Mouse (Mus musculus) hindbrain, embryonic 15.5 days (tissue): Measurements from ENCODE around the gene Wnt2b. TPM values are rescaled to one million over a fixed set of nuclear protein-coding genes. Genes with fewer than 3 reads are reported as not detected.

ENCODE experiments used
- ATAC-seq: fragments of 200-750 bp; cut with Nextera tagmentation; 2 replicates; pipeline ENCODE4 v1.8.0; 2017; ENCODE audit warnings: low read depth, moderate number of reproducible peaks, moderate TSS enrichment; ENCODE audit not compliant: low FRiP score
- H3K27ac ChIP-seq: fragments of 300-500 bp; sonication (generic); replicated peaks from 2 replicates; pipeline ENCODE4 v1.5.1; 2015; ENCODE audit warnings: mild to moderate bottlenecking, inconsistent platforms
- H3K27me3 ChIP-seq: fragments of 300-500 bp; sonication (generic); 2 replicates; pipeline ENCODE4 v1.6.1; 2015; ENCODE audit warnings: control low read depth, inconsistent platforms
- H3K36me3 ChIP-seq: fragments of 300-500 bp; sonication (generic); 2 replicates; pipeline ENCODE4 v1.6.1; 2015; ENCODE audit warnings: control low read depth, inconsistent platforms
- H3K4me1 ChIP-seq: fragments of 300-500 bp; sonication (generic); replicated peaks from 2 replicates; pipeline ENCODE4 v1.6.1; 2015; ENCODE audit warnings: control low read depth, inconsistent platforms
- H3K4me2 ChIP-seq: fragments of 300-500 bp; sonication (generic); 2 replicates; pipeline ENCODE4 v1.6.1; 2015; ENCODE audit warnings: moderate library complexity, mild to moderate bottlenecking, inconsistent platforms
- H3K4me3 ChIP-seq: fragments of 300-500 bp; sonication (generic); 2 replicates; pipeline ENCODE4 v1.5.1; 2015; ENCODE audit warnings: mild to moderate bottlenecking, inconsistent platforms
- H3K9ac ChIP-seq: fragments of 300-500 bp; sonication (generic); 2 replicates; pipeline ENCODE4 v1.6.1; 2015; ENCODE audit warnings: inconsistent platforms
- H3K9me3 ChIP-seq: fragments of 300-500 bp; sonication (generic); 2 replicates; pipeline ENCODE4 v1.6.1; 2016; ENCODE audit warnings: control low read depth, inconsistent platforms
- WGBS: fragments of 180-500 bp; shearing (Covaris S2); methylation state at CpG from one replicate; pipeline ENCODE4 v1.1.7; 2015; 5-methylcytosine and 5-hydroxymethylcytosine counted together
- polyA plus RNA-seq: library from polyadenylated mRNA; unstranded; fragments of >200 nt; fragmentation: Nextera tagmentation; extraction: Ambion mirVana; gene quantifications from 2 replicates; pipeline ENCODE4 v1.2.1, GENCODE M21; 2015

The Wnt2b gene
- polyA plus RNA-seq, result 1.1 and 1.2 TPM in 2 replicates

DNA sequence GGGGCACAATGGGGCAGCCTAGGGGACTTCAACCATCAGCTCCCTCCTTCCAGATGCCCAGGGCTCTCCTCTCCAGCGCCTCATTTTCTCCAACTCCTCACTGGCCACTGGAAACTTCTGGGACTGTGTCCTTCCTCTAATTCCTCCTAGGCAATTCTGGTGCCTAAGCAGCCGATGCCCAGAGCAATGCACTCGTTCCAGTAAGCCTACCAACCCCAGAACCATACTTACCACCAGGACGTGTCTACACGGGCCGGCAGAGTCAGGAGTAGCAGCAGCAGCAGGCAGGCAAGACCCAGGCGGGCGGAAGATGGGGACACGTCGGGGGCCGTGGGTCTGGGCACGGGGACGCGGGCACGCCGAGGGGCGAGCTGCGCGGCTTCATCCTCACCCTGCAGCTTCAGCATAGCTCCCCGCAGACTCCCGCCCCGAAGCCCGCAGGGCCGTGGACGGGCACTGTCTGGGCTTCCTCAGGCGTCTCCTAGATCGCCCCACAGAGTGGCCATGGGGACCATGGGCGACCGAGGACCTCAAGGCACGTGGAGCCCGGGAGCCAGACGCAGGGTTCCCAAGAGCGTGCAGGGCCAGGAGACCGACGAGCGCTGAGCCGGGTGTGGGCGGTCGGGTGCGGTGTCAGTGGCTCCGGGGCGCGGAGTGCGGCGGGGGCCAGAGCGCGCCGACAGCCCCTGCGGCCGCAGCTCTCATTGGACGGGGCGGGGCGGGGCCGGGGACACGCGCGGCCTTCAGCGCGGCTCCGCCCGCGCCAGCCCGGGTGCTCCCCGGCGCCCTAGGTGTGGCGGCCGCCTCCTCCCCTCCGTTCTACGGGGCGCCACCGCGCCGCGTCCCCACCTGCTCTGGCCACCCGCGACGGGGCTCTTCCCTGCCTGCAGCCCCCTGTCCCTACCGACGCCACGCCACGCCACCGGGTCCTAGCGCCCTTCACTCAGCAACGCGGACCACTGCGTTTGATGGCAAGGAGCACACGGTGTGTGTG lies at the start of gene Wnt2b:
Wnt2b (minus strand) TSS at position 856 of the 994 bp plus-strand sequence.
- peak within 1 kb of the TSS; percentile 4 for H3K9ac ChIP-seq
- peak within 1 kb of the TSS; percentile 46 for H3K4me3 ChIP-seq
- no peaks in the 10 kb centered on the region for H3K36me3 ChIP-seq
- peak; percentile 61 for ATAC-seq
- peaks cover 20% of the 10 kb centered on the region for H3K4me1 ChIP-seq
- peak within 1 kb of the TSS; percentile 66 for H3K4me2 ChIP-seq
- H3K27ac ChIP-seq, result no peak within 1 kb of the TSS
- 2% methylated on average over 63 of the region's 87 CpGs for WGBS
- no peaks in the 10 kb centered on the region for H3K9me3 ChIP-seq
- peaks cover 57% of the 10 kb centered on the region for H3K27me3 ChIP-seq

DNA sequence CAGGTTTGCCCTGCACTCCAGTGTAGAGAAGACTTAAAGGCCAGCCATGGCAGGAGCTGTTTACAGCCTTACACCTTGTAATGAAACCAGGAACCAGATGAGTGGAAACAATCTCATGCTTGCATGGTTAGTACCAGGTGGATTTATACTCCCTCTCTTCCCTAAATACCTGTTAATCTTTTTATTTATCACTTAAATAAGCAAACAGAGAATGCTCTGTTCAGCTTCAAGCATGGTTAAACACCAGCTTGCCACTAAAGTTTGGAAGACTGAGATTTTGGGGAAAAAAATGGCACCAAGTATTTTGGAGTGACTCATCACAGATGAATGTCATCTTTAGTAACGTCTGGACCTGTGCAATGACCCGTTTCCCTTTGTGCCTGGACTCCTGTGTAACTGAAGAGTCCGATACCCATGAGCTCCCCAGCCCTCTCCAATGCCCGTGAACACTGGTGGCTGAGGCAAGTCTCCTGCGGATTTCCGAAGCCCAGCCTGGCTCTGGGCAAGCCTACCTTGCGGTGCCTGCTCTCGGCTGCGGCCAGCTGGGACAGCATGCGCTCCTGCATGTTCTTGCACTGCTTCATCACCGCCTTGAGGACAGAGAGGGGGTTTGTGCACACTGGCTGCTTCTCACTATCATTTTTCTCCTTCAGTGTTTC lies 49.1 kb upstream of the Wnt2b start:
- no peaks in the 10 kb centered on the region for H3K27me3 ChIP-seq
- ATAC-seq, result no peak
- H3K4me3 ChIP-seq, result no peak overlapping the region
- no peaks in the 10 kb centered on the region for H3K9me3 ChIP-seq
- no peak overlapping the region for H3K9ac ChIP-seq
- H3K4me1 ChIP-seq, result no peaks in the 10 kb centered on the region
- H3K36me3 ChIP-seq, result peaks cover 52% of the 10 kb centered on the region
- no peak overlapping the region for H3K4me2 ChIP-seq
- WGBS, result 92% methylated on average over 11 of the region's 11 CpGs
- no peak overlapping the region for H3K27ac ChIP-seq

DNA sequence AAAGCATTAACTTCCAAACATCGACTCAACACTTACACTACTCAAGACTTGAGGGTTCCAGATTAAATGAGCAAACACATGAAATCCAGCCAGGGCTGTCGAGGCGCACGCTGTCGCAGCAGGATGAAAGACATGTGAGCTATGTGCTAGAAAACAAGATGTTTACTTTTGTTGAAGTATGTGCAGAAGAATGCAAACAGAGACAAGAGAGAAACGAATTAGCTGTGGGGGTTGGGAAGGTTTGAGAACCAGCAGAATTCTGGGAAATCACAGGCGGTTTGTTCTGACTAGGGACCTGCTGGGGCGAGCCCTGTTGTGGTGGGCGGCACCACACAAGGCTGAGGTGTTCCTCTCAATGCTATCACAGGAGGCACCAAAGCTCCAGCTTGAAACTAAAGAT lies 46.3 kb upstream of the Wnt2b start:
- no peak for ATAC-seq
- Histone ChIP-seq H3K36me3 (peaks cover 73% of the 10 kb centered on the region), H3K27ac (no peak overlapping the region)

DNA sequence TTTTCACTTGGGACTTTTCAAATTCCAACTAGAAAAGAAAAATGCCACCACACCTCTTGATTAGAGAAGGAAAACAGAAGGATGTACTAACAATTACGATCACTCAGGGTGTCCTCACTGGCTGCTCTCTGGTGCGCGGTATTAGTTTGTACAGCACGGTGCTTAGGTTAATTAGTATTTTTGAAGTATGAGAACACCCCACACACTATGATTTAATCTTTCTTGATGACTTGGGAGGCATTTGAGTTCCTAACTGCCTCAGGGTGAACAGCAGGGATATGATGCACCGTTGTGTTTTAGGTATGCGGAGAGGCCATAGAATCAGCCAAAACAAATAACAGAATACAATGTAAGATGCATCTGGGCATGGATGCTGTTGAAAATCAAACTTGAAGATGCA lies 44.4 kb upstream of the Wnt2b start:
- ATAC-seq, result no peak

More for the DNA sequence above, 46.3 kb upstream of the Wnt2b start:
- Histone ChIP-seq H3K27me3 (no peaks in the 10 kb centered on the region), H3K4me3 (no peak overlapping the region), H3K4me1 (no peaks in the 10 kb centered on the region), H3K9ac (no peak overlapping the region), H3K4me2 (no peak overlapping the region), H3K9me3 (no peaks in the 10 kb centered on the region)
- 92% methylated on average over 9 of the region's 9 CpGs for WGBS

GRCm38 (mm10) chr3:105005561-105006065 lies 43.9 kb upstream of the Wnt2b start:
- H3K27me3 ChIP-seq, result no peaks in the 10 kb centered on the region
- H3K9ac ChIP-seq, result no peak overlapping the region
- ATAC-seq, result no peak
- 93% methylated on average over 20 of the region's 20 CpGs for WGBS
- H3K4me3 ChIP-seq, result no peak overlapping the region
- no peaks in the 10 kb centered on the region for H3K4me1 ChIP-seq
- H3K36me3 ChIP-seq, result peaks cover 70% of the 10 kb centered on the region
- no peaks in the 10 kb centered on the region for H3K9me3 ChIP-seq
- no peak overlapping the region for H3K27ac ChIP-seq
- H3K4me2 ChIP-seq, result no peak overlapping the region

More for the DNA sequence above, 44.4 kb upstream of the Wnt2b start:
- H3K4me3 ChIP-seq, result no peak overlapping the region
- WGBS, result 83% methylated on average over 6 of the region's 6 CpGs
- no peaks in the 10 kb centered on the region for H3K9me3 ChIP-seq
- no peak overlapping the region for H3K27ac ChIP-seq
- H3K9ac ChIP-seq, result no peak overlapping the region
- no peaks in the 10 kb centered on the region for H3K4me1 ChIP-seq
- H3K27me3 ChIP-seq, result no peaks in the 10 kb centered on the region
- no peak overlapping the region for H3K4me2 ChIP-seq
- H3K36me3 ChIP-seq, result peaks cover 75% of the 10 kb centered on the region

- no peak overlapping the region for H3K4me3 ChIP-seq
- no peak for ATAC-seq
- WGBS, result 95% methylated on average over 10 of the region's 10 CpGs
- no peak overlapping the region for H3K9ac ChIP-seq
- no peaks in the 10 kb centered on the region for H3K27me3 ChIP-seq
- no peak overlapping the region for H3K27ac ChIP-seq
- H3K4me2 ChIP-seq, result no peak overlapping the region
- H3K36me3 ChIP-seq, result peaks cover 64% of the 10 kb centered on the region
- H3K9me3 ChIP-seq, result no peaks in the 10 kb centered on the region
- no peaks in the 10 kb centered on the region for H3K4me1 ChIP-seq
These were observed 43.3 kb upstream of the Wnt2b start for GRCm38 (mm10) chr3:105005011-105005410.

DNA sequence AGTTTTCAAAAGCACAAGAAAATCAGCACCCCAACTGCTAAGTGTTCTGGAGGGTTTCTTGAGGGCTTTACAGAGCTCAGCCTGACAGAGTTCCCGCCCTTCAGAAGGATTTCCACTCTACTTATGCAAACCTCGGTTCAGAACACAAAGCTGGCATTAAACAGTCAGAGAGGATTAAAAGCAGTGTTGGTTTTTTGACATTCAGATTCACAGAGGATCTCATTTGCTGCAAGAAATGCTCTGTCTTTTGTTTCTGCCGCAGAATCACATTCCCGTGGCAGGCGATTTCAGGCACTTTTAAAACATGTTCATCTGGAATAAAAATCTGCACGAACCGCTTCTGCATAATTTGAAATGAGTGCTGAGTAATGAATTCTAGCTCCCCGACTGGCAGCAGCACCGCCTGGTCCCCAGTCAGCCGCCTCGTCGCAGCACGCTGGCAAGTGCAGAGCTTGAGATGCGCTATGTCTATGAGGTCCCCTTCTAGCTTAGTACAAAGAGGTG lies 42.3 kb upstream of the Wnt2b start:
- Histone ChIP-seq H3K36me3 (peaks cover 55% of the 10 kb centered on the region), H3K9me3 (no peaks in the 10 kb centered on the region), H3K4me2 (no peak overlapping the region), H3K4me3 (no peak overlapping the region), H3K27me3 (no peaks in the 10 kb centered on the region), H3K4me1 (no peaks in the 10 kb centered on the region), H3K27ac (no peak overlapping the region), H3K9ac (no peak overlapping the region)
- 0 out of 2 replicates have a peak, but pooled peaks have one; percentile 60 for ATAC-seq
- 67% methylated on average over 14 of the region's 14 CpGs for WGBS

DNA sequence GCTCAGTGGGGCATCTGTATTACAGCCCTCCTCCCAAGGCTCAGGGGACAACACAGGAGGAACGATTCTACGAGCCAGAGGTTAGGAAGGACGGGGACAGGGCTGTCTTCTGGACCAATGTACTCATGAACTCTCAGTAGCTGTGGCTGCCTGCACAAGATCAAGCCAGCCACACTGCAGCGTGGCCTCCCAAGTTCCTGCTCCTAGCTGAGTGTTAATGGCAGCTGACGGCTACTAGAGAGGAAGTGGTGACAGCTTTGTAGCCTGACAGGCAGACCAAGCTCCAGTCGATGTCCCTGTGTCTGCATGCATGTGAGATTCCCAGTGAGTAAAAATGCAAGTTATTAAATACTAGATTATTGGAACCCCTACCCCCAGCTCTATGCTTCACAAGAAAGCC lies 39.7 kb upstream of the Wnt2b start:
- no peak for ATAC-seq
- Histone ChIP-seq H3K9me3 (no peaks in the 10 kb centered on the region), H3K36me3 (peaks cover 31% of the 10 kb centered on the region), H3K4me1 (0 out of 2 replicates have a peak, but pooled peaks cover 4% of the 10 kb centered on the region), H3K4me2 (no peak overlapping the region), H3K27me3 (no peaks in the 10 kb centered on the region), H3K4me3 (no peak overlapping the region), H3K9ac (no peak overlapping the region), H3K27ac (no peak overlapping the region)
- 59% methylated on average over 6 of the region's 6 CpGs for WGBS

GRCm38 (mm10) chr3:105000561-105000960 lies 38.8 kb upstream of the Wnt2b start:
- H3K9me3 ChIP-seq, result no peaks in the 10 kb centered on the region
- no peak overlapping the region for H3K27ac ChIP-seq
- 0 out of 2 replicates have a peak, but pooled peaks cover 4% of the 10 kb centered on the region for H3K4me1 ChIP-seq
- H3K4me2 ChIP-seq, result no peak overlapping the region
- no peak overlapping the region for H3K4me3 ChIP-seq
- H3K36me3 ChIP-seq, result peaks cover 24% of the 10 kb centered on the region
- H3K9ac ChIP-seq, result no peak overlapping the region
- no peak for ATAC-seq
- H3K27me3 ChIP-seq, result no peaks in the 10 kb centered on the region
- 89% methylated on average over 8 of the region's 8 CpGs for WGBS

DNA sequence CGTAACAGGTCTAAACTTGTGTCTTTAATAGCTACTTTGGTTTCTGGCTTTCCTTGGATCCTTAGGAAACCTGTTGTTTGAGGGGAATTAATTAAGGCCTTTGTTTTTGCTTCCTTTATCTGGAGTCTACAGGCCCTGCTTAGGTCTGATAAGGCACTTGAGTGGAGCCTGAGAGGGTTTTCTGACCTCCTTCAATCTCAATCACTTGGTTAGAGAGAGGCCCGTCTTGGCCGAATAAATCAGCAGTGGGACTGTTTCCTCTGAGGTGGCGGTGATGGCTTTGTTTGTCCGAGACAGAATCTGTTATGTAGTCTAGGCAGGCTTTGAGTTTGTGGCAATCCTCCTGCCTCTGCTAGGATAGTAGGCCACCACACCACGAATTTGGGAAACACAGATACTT lies 35.8 kb upstream of the Wnt2b start:
- no peak for ATAC-seq
- 50% methylated on average over 6 of the region's 6 CpGs for WGBS
- no peak overlapping the region for H3K4me3 ChIP-seq
- no peaks in the 10 kb centered on the region for H3K27me3 ChIP-seq
- no peak overlapping the region for H3K9ac ChIP-seq
- no peak overlapping the region for H3K4me2 ChIP-seq
- H3K27ac ChIP-seq, result no peak overlapping the region
- H3K36me3 ChIP-seq, result peaks cover 3% of the 10 kb centered on the region; the same call in 1 of the 2 replicates
- no peaks in the 10 kb centered on the region for H3K9me3 ChIP-seq
- peaks cover 15% of the 10 kb centered on the region for H3K4me1 ChIP-seq

DNA sequence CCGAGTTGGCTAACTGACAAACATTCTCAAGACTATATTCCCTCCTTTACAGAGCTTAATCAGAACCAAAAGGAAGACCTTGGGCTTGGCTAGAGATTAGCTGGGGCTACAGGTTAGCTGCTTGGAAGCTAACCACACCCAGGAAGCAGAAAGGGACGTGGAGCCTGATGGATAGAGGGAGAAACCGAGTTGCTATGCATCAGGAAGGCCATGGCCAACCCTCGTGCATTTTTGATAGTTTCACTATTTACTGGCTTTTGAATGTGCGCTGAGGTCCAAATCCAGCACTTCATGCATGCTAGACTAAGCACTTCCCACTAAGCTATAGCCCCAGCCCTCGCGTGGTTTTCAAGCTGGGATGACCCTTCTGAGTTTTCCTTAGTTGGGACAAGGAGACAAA lies 34.0 kb upstream of the Wnt2b start:
- no peak for ATAC-seq
- 90% methylated on average over 7 of the region's 7 CpGs for WGBS
- no peak overlapping the region for H3K4me2 ChIP-seq
- H3K9me3 ChIP-seq, result no peaks in the 10 kb centered on the region
- no peaks in the 10 kb centered on the region for H3K36me3 ChIP-seq
- H3K27me3 ChIP-seq, result no peaks in the 10 kb centered on the region
- H3K27ac ChIP-seq, result no peak overlapping the region
- H3K4me3 ChIP-seq, result no peak overlapping the region
- peaks cover 16% of the 10 kb centered on the region for H3K4me1 ChIP-seq
- no peak overlapping the region for H3K9ac ChIP-seq

DNA sequence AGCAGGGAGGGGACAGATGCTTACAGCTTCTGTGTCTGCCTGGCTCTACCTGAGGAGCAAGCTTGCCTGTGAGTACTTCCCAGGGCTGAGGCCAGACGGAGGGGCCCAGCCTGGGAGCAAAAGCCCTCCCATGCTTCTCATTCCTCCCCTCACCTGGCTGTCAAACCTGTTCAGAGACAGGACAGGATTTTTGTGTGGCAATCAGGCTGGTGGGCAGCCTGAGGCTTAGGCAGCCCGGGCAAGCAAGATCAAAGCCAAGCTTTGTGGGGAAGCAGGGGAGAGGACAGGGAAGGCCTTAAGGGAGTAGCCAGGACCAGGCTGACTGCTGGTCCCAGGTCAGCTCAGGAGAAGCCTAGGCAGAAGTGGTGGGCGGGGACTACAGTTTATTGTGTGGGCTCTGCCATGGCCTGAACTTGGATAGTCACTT lies 32.7 kb upstream of the Wnt2b start:
- 52% methylated on average over 3 of the region's 3 CpGs for WGBS
- peak; percentile 35; the same call in 1 of the 2 replicates for ATAC-seq
- H3K27me3 ChIP-seq, result no peaks in the 10 kb centered on the region

More for the DNA sequence above, 32.7 kb upstream of the Wnt2b start:
- H3K4me1 ChIP-seq, result peaks cover 16% of the 10 kb centered on the region
- no peaks in the 10 kb centered on the region for H3K9me3 ChIP-seq
- no peaks in the 10 kb centered on the region for H3K36me3 ChIP-seq
- peak overlapping the region; percentile 81 for H3K27ac ChIP-seq
- no peak overlapping the region for H3K4me3 ChIP-seq
- H3K4me2 ChIP-seq, result no peak overlapping the region
- H3K9ac ChIP-seq, result no peak overlapping the region
